Mouse (Mus musculus) hindbrain, embryonic 15.5 days (tissue): Measurements from ENCODE around the gene App. TPM values are rescaled to one million over a fixed set of nuclear protein-coding genes. Genes with fewer than 3 reads are reported as not detected.
A peak's percentile ranks its signal among the peaks of the same experiment; 100 is the strongest.

Experiments used
- ATAC-seq: fragments of 200-750 bp; cut with Nextera tagmentation; 2 replicates; pipeline ENCODE4 v1.8.0; 2017; ENCODE audit warnings: low read depth, moderate number of reproducible peaks, moderate TSS enrichment; ENCODE audit not compliant: low FRiP score
- H3K27ac ChIP-seq: fragments of 300-500 bp; sonication (generic); replicated peaks from 2 replicates; pipeline ENCODE4 v1.5.1; 2015; ENCODE audit warnings: mild to moderate bottlenecking, inconsistent platforms
- H3K27me3 ChIP-seq: fragments of 300-500 bp; sonication (generic); 2 replicates; pipeline ENCODE4 v1.6.1; 2015; ENCODE audit warnings: control low read depth, inconsistent platforms
- H3K36me3 ChIP-seq: fragments of 300-500 bp; sonication (generic); 2 replicates; pipeline ENCODE4 v1.6.1; 2015; ENCODE audit warnings: control low read depth, inconsistent platforms
- H3K4me1 ChIP-seq: fragments of 300-500 bp; sonication (generic); replicated peaks from 2 replicates; pipeline ENCODE4 v1.6.1; 2015; ENCODE audit warnings: control low read depth, inconsistent platforms
- H3K4me2 ChIP-seq: fragments of 300-500 bp; sonication (generic); 2 replicates; pipeline ENCODE4 v1.6.1; 2015; ENCODE audit warnings: moderate library complexity, mild to moderate bottlenecking, inconsistent platforms
- H3K4me3 ChIP-seq: fragments of 300-500 bp; sonication (generic); 2 replicates; pipeline ENCODE4 v1.5.1; 2015; ENCODE audit warnings: mild to moderate bottlenecking, inconsistent platforms
- H3K9ac ChIP-seq: fragments of 300-500 bp; sonication (generic); 2 replicates; pipeline ENCODE4 v1.6.1; 2015; ENCODE audit warnings: inconsistent platforms
- H3K9me3 ChIP-seq: fragments of 300-500 bp; sonication (generic); 2 replicates; pipeline ENCODE4 v1.6.1; 2016; ENCODE audit warnings: control low read depth, inconsistent platforms
- WGBS: fragments of 180-500 bp; shearing (Covaris S2); methylation state at CpG from one replicate; pipeline ENCODE4 v1.1.7; 2015; 5-methylcytosine and 5-hydroxymethylcytosine counted together
- polyA plus RNA-seq: library from polyadenylated mRNA; unstranded; fragments of >200 nt; fragmentation: Nextera tagmentation; extraction: Ambion mirVana; gene quantifications from 2 replicates; pipeline ENCODE4 v1.2.1, GENCODE M21; 2015

Gene App
- polyA plus RNA-seq, 1 experiment from 2014 or later: 455 TPM

- H3K27me3 ChIP-seq: no peaks in the 10 kb centered on the region
- no peaks in the 10 kb centered on the region for H3K9me3 ChIP-seq
- WGBS: 44% methylated on average over 5 of the region's 5 CpGs
- peak overlapping the region; percentile 19; the same call in 1 of the 2 replicates for H3K4me2 ChIP-seq
- H3K27ac ChIP-seq: no peak overlapping the region
- no peak overlapping the region for H3K9ac ChIP-seq
- no peak overlapping the region for H3K4me3 ChIP-seq
- ATAC-seq: no peak
- H3K4me1 ChIP-seq: peaks cover 48% of the 10 kb centered on the region
- H3K36me3 ChIP-seq: no peaks in the 10 kb centered on the region
Measured at GRCm38 (mm10) chr16:85168821-85169220, 4.7 kb downstream of the App start.

GRCm38 (mm10) chr16:85166205-85166604 lies 7.4 kb downstream of the App start:
- Histone ChIP-seq H3K4me2 (no peak overlapping the region), H3K4me1 (peaks cover 46% of the 10 kb centered on the region), H3K4me3 (no peak overlapping the region), H3K36me3 (no peaks in the 10 kb centered on the region), H3K27ac (no peak overlapping the region), H3K27me3 (no peaks in the 10 kb centered on the region), H3K9ac (no peak overlapping the region), H3K9me3 (no peaks in the 10 kb centered on the region)
- WGBS: 70% methylated on average over 4 of the region's 4 CpGs
- ATAC-seq: no peak

GRCm38 (mm10) chr16:85165631-85166030 lies 7.9 kb downstream of the App start:
- H3K27ac ChIP-seq: no peak overlapping the region
- H3K4me2 ChIP-seq: no peak overlapping the region
- H3K4me1 ChIP-seq: peaks cover 41% of the 10 kb centered on the region
- no peaks in the 10 kb centered on the region for H3K9me3 ChIP-seq
- no peaks in the 10 kb centered on the region for H3K27me3 ChIP-seq
- 57% methylated on average over 7 of the region's 7 CpGs for WGBS
- no peak overlapping the region for H3K9ac ChIP-seq
- H3K36me3 ChIP-seq: no peaks in the 10 kb centered on the region
- no peak for ATAC-seq
- no peak overlapping the region for H3K4me3 ChIP-seq

- WGBS: 40% methylated on average over 7 of the region's 7 CpGs
- Histone ChIP-seq H3K27ac (no peak overlapping the region), H3K4me1 (peaks cover 37% of the 10 kb centered on the region), H3K9me3 (no peaks in the 10 kb centered on the region), H3K4me3 (no peak overlapping the region), H3K4me2 (no peak overlapping the region), H3K36me3 (no peaks in the 10 kb centered on the region), H3K9ac (no peak overlapping the region), H3K27me3 (no peaks in the 10 kb centered on the region)
- ATAC-seq: no peak
Measured at GRCm38 (mm10) chr16:85165177-85165576, 8.4 kb downstream of the App start.

- Histone ChIP-seq H3K4me2 (no peak overlapping the region), H3K4me1 (peaks cover 15% of the 10 kb centered on the region), H3K36me3 (no peaks in the 10 kb centered on the region), H3K9ac (no peak overlapping the region), H3K27me3 (no peaks in the 10 kb centered on the region), H3K27ac (no peak overlapping the region), H3K4me3 (no peak overlapping the region), H3K9me3 (no peaks in the 10 kb centered on the region)
- no peak for ATAC-seq
- 84% methylated on average over 6 of the region's 6 CpGs for WGBS
Measured at GRCm38 (mm10) chr16:85162779-85163178, 10.8 kb downstream of the App start.

GRCm38 (mm10) chr16:85160140-85160539 lies 13.4 kb downstream of the App start:
- H3K36me3 ChIP-seq: no peaks in the 10 kb centered on the region
- no peak overlapping the region for H3K4me3 ChIP-seq
- no peak overlapping the region for H3K27ac ChIP-seq
- ATAC-seq: no peak
- peaks cover 9% of the 10 kb centered on the region for H3K4me1 ChIP-seq
- WGBS: 78% methylated on average over 2 of the region's 2 CpGs
- H3K27me3 ChIP-seq: no peaks in the 10 kb centered on the region
- no peaks in the 10 kb centered on the region for H3K9me3 ChIP-seq
- H3K4me2 ChIP-seq: no peak overlapping the region
- H3K9ac ChIP-seq: no peak overlapping the region

GRCm38 (mm10) chr16:85157796-85158546 lies 15.6 kb downstream of the App start:
- no peaks in the 10 kb centered on the region for H3K9me3 ChIP-seq
- no peaks in the 10 kb centered on the region for H3K36me3 ChIP-seq
- H3K27ac ChIP-seq: no peak overlapping the region
- H3K9ac ChIP-seq: no peak overlapping the region
- H3K4me2 ChIP-seq: no peak overlapping the region
- H3K4me3 ChIP-seq: no peak overlapping the region
- H3K4me1 ChIP-seq: peaks cover 9% of the 10 kb centered on the region
- no peaks in the 10 kb centered on the region for H3K27me3 ChIP-seq
- no peak for ATAC-seq
- 85% methylated on average over 11 of the region's 11 CpGs for WGBS

- WGBS: 95% methylated on average over 2 of the region's 2 CpGs
- H3K27ac ChIP-seq: no peak overlapping the region
- no peaks in the 10 kb centered on the region for H3K27me3 ChIP-seq
- no peak overlapping the region for H3K9ac ChIP-seq
- H3K4me2 ChIP-seq: no peak overlapping the region
- ATAC-seq: no peak
- H3K4me1 ChIP-seq: peaks cover 17% of the 10 kb centered on the region
- H3K4me3 ChIP-seq: no peak overlapping the region
- H3K36me3 ChIP-seq: no peaks in the 10 kb centered on the region
- no peaks in the 10 kb centered on the region for H3K9me3 ChIP-seq
Measured at GRCm38 (mm10) chr16:85157156-85157555, 16.4 kb downstream of the App start.

GRCm38 (mm10) chr16:85155836-85156235 lies 17.7 kb downstream of the App start:
- Histone ChIP-seq H3K27ac (no peak overlapping the region), H3K9ac (no peak overlapping the region), H3K4me2 (no peak overlapping the region), H3K27me3 (no peaks in the 10 kb centered on the region), H3K4me3 (no peak overlapping the region), H3K9me3 (no peaks in the 10 kb centered on the region), H3K36me3 (no peaks in the 10 kb centered on the region), H3K4me1 (peaks cover 26% of the 10 kb centered on the region)
- 61% methylated on average over 10 of the region's 10 CpGs for WGBS
- ATAC-seq: no peak

- Histone ChIP-seq H3K4me2 (no peak overlapping the region), H3K4me1 (peaks cover 42% of the 10 kb centered on the region), H3K9ac (no peak overlapping the region), H3K36me3 (no peaks in the 10 kb centered on the region), H3K27ac (no peak overlapping the region), H3K27me3 (no peaks in the 10 kb centered on the region), H3K4me3 (no peak overlapping the region), H3K9me3 (no peaks in the 10 kb centered on the region)
- ATAC-seq: no peak
- 93% methylated on average over 8 of the region's 8 CpGs for WGBS
Measured at GRCm38 (mm10) chr16:85152457-85152856, 21.1 kb downstream of the App start.

GRCm38 (mm10) chr16:85151681-85152080 lies 21.9 kb downstream of the App start:
- no peak overlapping the region; the same call in 1 of the 2 replicates for H3K27ac ChIP-seq
- no peak overlapping the region for H3K9ac ChIP-seq
- H3K4me3 ChIP-seq: no peak overlapping the region
- no peaks in the 10 kb centered on the region for H3K27me3 ChIP-seq
- peaks cover 42% of the 10 kb centered on the region for H3K4me1 ChIP-seq
- no peak overlapping the region for H3K4me2 ChIP-seq
- no peaks in the 10 kb centered on the region for H3K9me3 ChIP-seq
- no peaks in the 10 kb centered on the region for H3K36me3 ChIP-seq
- ATAC-seq: no peak
- WGBS: 37% methylated on average over 7 of the region's 7 CpGs

GRCm38 (mm10) chr16:85150902-85151301 lies 22.7 kb downstream of the App start:
- no peak overlapping the region for H3K9ac ChIP-seq
- ATAC-seq: no peak
- no peak overlapping the region for H3K27ac ChIP-seq
- H3K4me3 ChIP-seq: no peak overlapping the region
- no peaks in the 10 kb centered on the region for H3K27me3 ChIP-seq
- no peaks in the 10 kb centered on the region for H3K9me3 ChIP-seq
- H3K4me1 ChIP-seq: peaks cover 36% of the 10 kb centered on the region
- 57% methylated on average over 9 of the region's 9 CpGs for WGBS
- H3K4me2 ChIP-seq: no peak overlapping the region
- H3K36me3 ChIP-seq: no peaks in the 10 kb centered on the region

GRCm38 (mm10) chr16:85149509-85149871 lies 24.1 kb downstream of the App start:
- WGBS: 48% methylated on average over 1 of the region's 1 CpGs
- H3K36me3 ChIP-seq: no peaks in the 10 kb centered on the region
- H3K9me3 ChIP-seq: no peaks in the 10 kb centered on the region
- H3K9ac ChIP-seq: no peak overlapping the region
- H3K4me2 ChIP-seq: no peak overlapping the region
- peaks cover 38% of the 10 kb centered on the region for H3K4me1 ChIP-seq
- no peak for ATAC-seq
- no peak overlapping the region for H3K27ac ChIP-seq
- H3K4me3 ChIP-seq: no peak overlapping the region
- H3K27me3 ChIP-seq: no peaks in the 10 kb centered on the region
